Mouse (Mus musculus): ENCODE results near the gene Prex1.
A peak's percentile ranks its signal among the peaks of the same experiment; 100 is the strongest.

Gene Prex1

DNA sequence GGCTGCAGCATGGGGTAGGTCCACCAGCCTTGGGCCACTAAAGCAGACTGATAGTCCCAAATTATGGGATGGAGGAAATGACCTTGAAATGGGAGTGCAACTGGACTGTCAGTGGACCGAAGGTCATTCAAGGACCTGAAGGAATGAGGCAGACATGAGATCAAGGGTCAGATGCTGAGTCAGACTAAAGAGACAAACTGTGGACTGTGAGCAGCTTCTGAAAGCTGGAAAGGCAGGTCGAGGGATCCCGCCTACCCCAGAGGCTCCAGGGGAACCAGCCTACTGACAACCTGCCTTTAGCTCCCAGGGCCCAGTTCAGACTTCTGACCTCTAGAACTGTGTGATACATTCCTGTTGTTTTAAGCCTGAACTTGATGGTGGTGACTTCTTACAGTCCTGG lies 55.3 kb downstream of the Prex1 start:
- DNase-seq, result peak; percentile 38 to 67

DNA sequence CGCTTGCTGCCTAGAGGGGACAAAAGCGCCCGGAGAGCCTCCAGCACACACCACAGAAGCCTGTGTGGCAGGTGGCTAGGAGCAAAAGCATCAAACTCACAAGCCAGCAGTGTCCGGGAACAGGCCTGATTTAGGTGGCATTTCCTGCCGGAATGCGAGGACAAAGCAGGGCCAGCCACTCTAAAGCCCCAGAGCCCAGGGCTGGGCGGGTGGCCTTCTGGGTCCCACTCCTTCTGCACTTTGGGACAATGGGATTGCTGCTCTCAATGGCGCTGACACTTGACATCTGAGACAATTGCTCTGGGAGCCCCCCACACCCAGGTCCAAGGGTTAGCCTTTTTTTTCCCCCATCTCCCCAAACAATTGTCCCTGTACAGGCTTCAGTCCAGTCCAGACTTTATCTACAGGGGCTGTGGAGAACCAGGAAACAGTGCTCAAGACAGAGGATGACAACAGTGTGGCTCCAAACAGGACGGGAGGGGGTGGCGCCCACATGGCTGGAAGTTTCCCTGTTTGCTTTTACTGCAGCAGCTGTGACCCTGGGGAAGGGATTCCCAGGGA lies 56.1 kb downstream of the Prex1 start:
- peak; percentile 64 to 72 for DNase-seq

DNA sequence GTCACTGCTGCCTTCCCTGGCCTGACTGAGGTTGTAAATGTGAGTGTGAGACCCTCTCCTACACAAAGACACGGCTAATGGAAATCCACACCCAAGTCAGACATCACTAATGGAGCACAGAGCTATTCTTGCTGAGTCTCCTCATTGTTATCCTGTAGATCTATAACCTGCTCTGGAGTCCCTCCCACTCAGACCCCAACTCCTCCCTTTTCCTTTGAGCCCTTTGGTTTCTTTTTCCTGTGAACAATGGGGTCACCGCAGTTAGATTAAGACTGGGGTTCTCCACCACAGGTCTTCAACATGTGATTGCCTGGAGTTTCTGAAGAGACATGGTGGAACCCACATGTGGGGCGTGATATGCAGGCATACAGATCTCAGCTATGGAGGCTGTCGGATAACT lies 57.0 kb downstream of the Prex1 start:
- no peak for DNase-seq

DNA sequence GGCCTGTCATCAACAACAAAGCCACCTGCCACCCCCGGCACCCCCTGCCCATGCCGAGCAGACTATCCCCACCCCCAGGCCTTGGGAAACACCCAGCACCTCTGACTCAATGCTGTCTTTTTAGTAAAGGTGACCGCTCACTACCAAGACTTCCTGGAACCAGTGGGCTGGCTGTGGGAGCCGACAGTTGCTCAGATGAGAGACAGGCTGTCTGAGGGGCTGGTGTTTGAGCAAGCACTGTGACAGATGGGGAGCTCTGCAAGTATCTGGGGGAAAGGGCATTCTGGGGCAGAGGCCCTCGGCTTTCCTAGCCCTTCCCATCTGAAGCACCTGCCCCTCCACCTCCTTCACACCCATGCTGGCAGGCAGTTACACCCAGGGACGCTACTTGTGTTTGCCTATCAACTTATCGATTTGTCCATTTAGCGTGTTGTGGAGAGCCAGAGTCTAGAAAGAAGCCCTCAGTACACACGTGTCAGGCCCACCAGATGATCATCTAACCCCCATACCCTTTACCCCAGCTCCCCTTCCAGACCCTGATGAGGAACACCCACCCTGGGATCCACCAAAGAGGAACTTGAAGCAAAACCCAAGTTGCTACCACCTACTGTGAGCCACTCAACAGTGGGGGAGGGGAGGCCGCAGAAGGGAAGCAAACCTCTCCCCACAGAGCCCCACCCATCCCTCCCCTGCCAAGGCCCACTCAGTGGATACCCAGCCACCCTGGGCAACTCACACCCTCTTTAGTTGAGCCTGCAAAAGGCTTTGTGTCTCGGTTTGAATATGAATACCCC lies 57.7 kb downstream of the Prex1 start:
- DNase-seq, result peak in 1 of 2 experiments; percentile 29

DNA sequence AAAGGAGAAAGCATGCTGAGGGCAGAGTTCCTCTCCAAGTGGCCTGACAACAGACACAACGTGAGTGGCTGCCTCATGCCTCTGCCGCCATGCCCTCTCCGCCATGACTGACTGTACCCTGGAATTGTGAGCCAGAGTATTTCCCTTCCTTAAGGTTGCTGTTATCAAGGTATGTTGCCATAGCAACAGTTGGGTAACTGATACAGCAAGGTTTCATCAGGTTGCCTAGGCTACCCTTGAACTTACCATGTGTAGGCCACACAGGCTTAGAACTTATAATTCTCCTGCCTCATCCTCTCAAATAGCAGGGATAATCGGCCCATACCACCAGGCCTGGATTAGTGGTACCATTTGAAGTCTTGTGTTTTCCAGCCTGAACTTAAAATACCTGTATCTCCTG lies 58.3 kb downstream of the Prex1 start:
- no peak for DNase-seq

DNA sequence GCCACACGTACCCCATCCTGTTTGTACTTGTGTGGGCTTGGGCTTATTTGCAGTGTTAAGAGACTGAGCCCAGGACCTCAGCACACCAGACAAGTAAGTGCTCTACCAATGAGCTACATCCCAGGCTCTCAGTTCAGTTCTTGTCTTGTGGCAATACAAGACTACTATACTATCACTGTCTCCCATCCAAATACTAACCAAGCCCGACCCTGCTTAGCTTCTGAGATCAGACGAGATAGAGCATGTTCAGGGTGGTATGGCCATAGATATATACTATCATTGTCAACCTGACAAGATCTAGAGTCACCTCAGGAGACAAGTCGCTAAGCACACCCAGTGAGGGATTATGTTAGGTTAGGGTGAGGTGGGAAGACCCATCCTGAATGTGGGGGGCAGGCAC lies 58.8 kb downstream of the Prex1 start:
- DNase-seq, result no peak

DNA sequence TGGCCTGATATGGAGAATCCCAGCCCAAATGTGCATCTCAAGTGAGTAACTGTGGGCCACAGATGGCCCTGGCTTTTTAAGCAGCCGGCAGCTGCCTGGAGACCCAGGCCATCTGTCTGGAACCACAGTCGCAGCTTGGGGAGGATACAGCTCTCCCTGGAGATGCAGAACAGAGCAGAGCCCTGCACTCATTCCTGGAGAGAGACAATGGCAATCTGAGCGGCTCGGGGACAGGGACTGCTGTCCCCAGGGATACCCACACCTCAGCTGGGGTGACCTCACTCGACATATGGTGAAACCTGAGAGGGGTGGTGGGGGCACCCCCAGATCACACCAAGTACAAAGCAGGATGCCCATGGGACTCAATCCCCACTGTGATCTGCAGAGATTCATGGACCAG lies 60.1 kb downstream of the Prex1 start:
- no peak for DNase-seq

DNA sequence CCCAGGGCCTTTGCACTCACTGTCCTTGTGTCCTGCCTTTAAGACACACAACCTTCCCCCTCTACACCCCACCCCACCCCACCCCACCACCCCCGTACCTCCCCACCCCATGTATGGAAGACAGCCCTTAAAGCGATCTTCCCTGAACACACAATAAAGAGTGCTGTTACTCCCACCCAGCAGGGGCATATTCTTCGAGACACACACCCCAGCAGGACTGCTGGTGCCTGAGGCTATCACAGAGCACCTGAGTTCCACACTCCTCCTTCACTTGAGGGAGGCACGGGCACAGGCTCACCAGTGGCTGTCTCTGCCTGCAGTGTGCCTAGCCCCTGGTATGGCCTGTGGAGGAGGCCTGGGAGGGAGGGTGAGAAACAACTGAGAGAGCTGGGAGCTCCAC lies 61.0 kb downstream of the Prex1 start:
- DNase-seq, result no peak

DNA sequence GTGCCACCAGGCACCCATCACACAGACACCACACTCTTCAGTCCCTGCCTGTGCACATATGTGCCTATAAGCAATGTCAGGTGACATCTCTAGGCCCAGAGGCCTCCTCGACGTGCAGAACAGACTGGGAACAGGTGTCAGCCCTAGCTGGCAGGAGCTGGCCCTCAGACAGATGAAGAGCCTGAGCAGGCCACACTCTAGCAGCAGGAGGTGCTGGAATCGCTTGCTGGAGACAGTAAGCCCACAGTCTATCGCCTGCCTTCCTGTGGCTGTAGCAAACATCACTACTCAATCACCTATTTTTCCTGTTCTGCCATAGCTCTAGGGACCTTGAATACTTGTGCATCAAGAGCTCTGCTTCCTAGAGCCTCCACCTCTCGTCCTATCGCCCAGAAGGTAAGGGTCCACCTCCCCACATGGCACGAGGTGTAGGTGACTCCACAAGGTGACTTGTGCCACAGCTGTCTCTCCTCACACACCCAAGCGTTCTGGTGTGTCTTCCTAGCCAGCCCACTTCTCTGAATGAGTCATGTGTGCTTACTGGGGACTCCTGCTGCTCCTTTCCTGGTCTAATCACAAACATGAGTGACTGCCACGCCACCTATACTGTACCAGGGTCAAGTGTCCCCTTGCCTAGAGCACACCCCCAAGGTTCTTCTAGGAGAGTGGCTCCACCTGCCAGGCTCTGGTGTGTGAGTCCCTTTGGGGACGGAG lies 62.2 kb downstream of the Prex1 start:
- DNase-seq, result no peak

DNA sequence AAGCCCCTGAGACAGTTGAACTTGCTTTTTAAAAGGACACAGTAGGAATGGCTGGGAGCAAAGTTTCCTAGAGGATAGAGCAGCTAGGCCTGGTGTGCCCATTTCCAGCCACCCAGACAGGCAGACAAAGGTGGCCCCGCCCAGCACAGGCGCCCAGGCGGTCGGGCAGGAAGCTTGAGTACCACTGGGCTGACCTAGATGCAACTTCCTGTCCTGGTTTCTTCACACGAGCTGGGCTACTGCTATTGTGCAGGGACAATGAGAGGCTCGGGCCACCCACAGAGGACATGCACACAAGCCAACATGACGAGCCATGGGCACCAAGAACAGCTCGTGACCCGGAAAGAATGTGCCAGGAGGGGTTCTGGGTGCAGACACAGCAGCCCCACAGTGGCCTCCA lies 63.2 kb downstream of the Prex1 start:
- DNase-seq, result peak; percentile 59 to 78

DNA sequence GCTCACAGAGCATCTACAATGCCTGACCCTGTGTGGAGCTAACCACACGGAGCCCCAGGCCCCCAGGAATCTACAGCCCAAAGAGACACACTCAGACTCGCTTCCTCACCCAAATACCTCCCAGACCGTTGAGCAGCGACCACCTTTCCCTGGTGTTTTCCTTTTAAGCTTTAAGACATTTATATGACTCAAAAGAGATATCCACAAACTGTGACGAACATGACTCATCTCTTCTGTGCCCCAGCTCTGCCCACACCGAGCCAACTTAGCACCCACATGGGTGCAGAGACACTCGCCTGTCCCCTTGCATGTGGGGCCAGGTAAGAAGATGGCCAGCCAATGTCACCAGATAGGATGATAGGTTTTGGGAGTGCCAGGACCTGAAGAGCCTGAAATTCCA lies 66.4 kb downstream of the Prex1 start:
- no peak for DNase-seq

DNA sequence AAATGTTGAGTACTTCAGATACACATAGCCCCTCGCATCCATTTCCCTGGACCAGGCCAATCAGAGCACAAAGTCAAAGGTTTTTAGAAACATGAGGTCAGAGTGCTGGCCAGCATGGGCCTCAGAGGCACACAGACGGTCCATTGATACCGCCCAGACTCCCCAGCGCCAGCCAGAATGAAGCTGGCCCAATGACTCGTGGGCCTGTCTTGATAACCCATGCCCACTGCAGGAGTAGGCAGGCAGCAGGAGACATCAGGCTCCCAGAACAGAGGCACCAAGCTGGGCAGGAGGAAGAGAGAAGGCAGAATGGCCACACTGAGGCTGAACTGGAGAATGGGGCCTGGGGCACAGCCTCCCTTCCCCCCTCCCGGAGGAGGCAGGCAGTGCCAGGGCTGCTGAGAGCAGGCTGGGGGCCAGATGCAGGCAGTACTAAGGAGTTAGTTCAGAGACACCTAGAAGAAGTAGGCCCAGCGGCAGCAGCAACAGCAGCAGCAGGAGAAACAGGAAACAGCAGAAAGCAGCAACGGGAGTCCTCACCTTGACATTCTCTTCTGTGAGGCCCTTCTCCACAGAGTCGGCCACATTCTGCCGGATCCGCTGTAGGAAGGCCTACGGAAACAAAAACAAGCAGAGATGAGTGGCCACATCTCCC lies 67.1 kb downstream of the Prex1 start:
- DNase-seq, result no peak

DNA sequence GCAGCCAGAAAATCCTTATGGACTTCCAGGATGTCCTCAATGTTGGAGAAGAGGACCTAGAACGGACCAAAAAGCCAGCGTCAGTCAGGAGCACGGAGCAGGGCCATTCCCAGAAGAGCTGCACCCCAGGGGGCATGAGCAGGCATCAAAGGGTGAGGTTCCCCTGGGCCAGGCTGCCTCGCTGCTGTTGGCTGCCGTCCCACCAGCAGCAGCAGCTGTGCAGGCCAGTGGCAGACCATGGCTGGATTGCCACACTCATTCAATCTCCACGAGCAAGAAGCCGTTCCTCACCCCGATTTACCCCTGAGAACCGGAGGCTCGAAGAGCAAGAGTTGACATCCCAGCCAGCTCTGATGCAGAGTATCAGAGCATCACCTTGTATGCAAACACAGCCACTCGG lies 68.8 kb downstream of the Prex1 start:
- no peak for DNase-seq

DNA sequence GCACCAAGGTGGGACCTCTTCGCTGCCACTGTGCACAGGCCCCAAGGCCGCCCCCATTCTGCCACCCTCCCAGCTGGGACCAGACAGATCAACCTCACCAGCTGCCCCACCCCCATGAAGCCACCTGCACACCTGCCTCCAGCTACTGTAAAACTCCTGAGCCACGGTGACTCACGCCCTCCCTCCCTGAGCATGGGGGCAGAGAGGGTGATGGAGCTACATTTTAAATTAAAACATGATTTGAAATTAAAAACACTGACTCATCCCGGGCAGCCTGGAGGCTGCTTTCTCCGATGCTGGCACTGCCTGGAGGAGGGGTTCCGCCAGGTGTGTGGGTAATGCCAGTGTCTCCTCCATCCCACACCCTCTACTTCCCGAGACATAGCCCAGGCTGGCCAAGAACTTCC lies 71.0 kb downstream of the Prex1 start:
- DNase-seq, result no peak

DNA sequence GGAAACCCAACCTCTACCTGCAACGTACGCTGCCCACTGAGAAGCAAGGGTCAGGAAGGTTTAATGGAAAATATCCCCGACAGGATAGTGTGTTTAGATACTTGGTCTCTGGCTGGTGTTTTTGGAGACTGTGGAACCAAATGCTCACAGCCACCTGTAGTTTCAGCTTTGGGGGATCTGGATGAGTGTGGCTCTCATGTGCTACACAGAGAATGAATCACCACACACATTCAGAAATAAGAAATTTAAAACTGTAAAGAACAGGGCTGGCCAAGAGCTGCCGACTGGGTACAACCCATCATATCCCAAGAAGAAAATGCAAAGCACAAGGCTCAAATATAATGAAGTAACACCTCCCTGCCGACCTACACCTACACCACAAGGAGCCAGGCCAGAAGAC lies 73.9 kb downstream of the Prex1 start:
- DNase-seq, result no peak

DNA sequence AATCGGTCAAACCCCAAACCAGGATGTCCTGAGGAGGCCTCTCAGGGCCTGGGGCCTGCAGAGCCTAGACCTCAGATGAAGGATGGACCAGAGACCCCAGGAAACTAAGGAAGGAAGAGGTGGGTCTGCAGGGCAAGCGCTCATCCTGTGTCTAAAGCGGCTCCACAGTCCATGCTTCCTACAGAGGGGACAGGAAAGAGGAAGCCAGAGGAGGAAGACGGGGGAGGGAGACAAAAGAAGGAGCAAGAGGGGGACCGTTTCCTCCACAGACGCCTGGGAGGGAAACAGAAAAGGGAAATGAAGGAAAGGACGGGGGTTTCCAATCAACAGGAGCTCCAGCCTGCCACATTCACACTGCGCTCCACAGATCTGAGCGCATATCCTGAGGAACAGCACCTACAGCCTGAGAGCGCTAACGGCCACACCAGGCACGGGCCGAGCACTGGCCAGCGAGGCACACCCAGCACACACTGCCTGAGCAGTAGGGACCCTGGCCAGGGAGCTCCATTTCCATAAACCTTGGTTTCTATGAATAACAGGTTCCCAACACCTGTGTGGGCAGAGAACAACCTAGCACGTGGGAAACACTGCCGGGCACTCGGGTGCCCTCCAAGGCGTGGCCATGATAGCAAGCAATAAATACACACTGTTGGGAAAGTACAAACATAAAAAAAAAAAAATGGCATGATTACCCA lies 74.5 kb downstream of the Prex1 start:
- DNase-seq, result peak in 1 of 2 experiments; percentile 63

DNA sequence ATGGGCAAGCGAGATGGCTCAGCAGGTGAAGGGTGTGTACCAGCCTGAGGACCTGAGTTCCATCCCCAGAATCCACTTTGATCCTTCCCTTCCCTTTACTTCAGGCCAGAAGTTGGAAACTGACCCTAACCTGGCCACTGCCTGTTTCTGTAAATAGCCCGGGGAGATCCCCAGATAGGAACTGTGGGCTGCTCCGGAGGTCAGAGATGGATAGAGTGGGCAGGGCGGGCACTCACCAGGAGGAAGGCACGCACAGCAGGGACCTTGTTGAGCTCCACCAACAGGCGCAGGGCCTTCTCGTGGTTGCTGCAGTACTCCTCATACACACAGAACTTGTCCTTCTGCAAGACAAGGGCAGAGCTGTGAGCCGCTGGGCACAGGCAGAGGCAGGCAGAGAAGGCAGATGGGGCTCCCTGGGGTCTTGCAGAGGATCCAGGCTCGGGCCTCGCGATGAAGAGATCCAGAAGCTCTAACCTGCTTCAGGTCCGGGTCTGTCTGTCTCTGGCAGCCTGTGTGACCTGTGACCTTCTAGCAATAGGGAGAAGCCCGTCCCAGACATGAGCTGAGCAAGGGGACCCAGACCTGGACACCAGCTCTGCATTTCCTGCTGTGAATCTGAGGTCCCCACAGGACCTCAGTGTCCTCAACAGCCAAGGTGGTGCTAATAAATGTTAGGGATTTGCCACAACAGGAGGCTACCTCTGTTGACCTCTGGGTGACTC lies 75.4 kb downstream of the Prex1 start:
- no peak for DNase-seq

DNA sequence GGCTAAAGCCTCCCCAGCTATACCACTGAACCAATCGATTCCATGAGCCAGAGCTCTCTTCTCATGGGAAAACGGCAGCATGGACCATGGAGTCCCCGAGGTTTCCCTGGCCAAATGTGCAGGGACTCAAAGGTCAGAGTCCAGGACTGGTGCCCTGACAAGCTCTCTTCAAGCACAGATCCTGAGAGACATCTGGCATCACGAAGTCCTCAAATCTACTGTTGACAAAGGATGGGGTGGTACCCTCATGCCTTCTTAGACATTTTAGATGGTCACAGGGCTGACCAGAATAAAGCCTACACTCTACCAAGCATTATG lies 76.0 kb downstream of the Prex1 start:
- no peak for DNase-seq

DNA sequence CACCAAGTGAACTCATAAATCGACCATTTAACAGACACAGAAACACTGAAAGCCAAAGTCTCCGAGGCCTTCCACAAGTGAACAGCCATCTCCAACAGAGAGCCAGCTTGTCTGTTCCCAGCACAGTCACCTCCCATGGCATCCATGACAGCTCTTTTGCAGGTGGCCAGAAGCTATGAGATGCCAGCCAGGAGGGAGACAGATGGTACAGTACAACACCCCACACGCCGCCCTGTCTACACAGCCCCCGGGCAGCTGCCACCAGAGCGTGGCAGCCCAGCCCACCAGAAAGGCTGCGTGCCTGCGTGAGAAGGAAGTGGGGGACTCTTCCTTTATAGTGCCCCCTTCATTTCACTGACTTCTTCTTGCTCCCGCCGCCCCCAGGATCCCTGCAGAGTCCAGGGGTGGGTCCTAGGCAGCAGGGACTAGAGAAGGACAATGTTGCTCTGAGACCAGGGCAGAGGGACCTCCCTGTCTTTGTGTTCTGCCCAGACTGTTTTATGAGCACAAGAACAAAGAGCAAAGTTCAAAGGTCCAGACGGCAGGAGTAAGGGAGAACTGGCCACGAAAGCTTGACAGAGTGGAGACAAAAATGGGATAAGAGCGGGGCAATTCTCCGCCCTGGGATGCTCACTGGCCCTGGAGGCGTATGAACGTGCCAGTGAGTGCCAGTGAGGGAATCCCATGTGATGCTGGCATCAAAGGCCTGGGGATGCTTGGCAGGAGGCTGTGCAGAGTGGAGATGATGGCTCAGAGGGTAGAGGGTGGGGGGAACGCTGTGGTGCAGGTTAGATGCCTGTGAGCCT lies 76.6 kb downstream of the Prex1 start:
- peak in 1 of 2 experiments; percentile 44 for DNase-seq

DNA sequence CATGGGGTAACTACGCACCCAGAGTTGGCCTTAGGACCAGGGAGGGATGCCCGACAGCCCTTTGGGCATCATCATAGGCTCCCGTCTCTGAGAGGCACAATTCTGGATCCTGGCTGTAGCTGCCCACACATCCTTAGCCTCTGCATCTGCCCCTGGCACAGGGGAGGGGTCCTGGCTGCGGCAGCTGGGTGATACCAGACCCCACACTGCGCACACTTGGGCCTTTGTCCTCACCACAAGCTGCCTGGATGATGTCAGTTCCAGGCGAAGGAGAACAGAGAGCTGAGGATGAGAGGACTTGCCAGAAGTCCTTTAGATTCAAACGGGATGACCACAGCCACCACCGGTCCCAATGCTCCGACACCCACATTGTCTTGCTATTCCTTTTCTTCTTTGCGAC lies 78.1 kb downstream of the Prex1 start:
- DNase-seq, result no peak

DNA sequence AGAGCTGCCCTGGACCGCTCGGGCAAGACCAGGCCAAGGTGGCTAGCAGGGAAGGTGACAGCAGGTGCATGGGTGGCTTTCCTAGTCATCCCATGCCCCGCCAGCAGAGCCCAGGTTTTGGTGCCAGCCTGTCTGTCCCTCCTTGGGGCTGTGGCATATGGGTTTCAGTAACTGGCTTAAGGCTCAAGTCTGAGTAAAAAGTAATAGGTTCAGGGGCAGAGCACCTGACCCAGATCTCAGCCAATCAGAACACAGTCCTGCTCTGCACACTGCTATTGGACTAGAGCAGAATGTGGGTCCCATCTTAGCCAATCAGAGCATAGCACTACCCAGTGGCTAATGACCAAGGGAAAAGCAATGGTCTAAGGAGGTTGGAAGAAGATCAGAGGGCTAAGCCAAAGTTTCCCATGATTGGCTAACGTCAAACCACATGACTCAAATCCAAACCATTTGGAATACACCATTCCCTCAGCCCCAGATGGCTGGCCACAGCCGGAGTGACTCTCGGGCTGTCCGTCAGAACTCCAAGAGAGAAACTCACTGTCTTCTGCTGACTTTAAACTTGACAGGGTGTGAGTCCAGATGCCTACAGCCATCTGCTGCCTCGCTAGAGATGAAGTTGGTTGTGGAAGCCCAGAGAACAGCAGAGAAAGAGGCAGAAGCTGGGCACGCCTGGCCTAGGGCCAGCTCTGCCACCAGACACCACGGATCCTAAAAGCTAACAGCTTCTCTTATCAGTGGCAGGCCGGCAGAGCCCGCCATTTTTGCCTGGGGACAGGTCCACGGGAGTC lies 80.9 kb downstream of the Prex1 start:
- no peak for DNase-seq

Measured in kidney, postnatal 25 days (tissue).